Mouse (Mus musculus): ENCODE results near the gene Tbc1d8. TPM values are rescaled to one million over a fixed set of nuclear protein-coding genes. Genes with fewer than 3 reads are reported as not detected.

Gene Tbc1d8
- polyA plus RNA-seq, 1 experiment from 2014 or later, result 5.3 TPM

GRCm38 (mm10) chr1:39476341-39476740, 2.2 kb downstream of the Tbc1d8 start:
- Histone ChIP-seq H3K27ac (replicated peaks) (no peak overlapping the region), H3K9me3 (ENCODE audit: control insufficient read depth, low read length) (no peaks in the 10 kb centered on the region), H3K4me3 (ENCODE audit: low read depth, low read length) (no peak overlapping the region), H3K27me3 (ENCODE audit: control insufficient read depth, insufficient read depth, low read length) (no peaks in the 10 kb centered on the region), H3K9ac (ENCODE audit: low read length) (no peak overlapping the region), H3K36me3 (ENCODE audit: control insufficient read depth, insufficient read depth, low read length) (no peaks in the 10 kb centered on the region), H3K4me2 (replicated peaks; ENCODE audit: low read depth) (peak overlapping the region; percentile 90; the same call in 1 of the 2 replicates), H3K4me1 (replicated peaks; ENCODE audit: control insufficient read depth, insufficient read depth) (peaks cover 2% of the 10 kb centered on the region; the same call in 1 of the 2 replicates)
- WGBS, result 75% methylated on average over 1 of the region's 1 CpGs
- TF ChIP-seq EP300 (optimal IDR thresholded peaks at IDR 0.05) (no peak), CTCF (IDR thresholded peaks at IDR 0.05; ENCODE audit: low read depth) (no peak)
- ATAC-seq (ENCODE audit: low FRiP score, low TSS enrichment) (no peak), DNase-seq (ENCODE audit: low spot score) (no peak)

- 76% methylated on average over 9 of the region's 9 CpGs for WGBS
- Histone ChIP-seq H3K36me3 (ENCODE audit: control insufficient read depth, insufficient read depth, low read length) (no peaks in the 10 kb centered on the region), H3K4me2 (replicated peaks; ENCODE audit: low read depth) (no peak overlapping the region), H3K9ac (ENCODE audit: low read length) (no peak overlapping the region), H3K27me3 (ENCODE audit: control insufficient read depth, insufficient read depth, low read length) (no peaks in the 10 kb centered on the region), H3K4me3 (ENCODE audit: low read depth, low read length) (no peak overlapping the region), H3K4me1 (replicated peaks; ENCODE audit: control insufficient read depth, insufficient read depth) (peaks cover 2% of the 10 kb centered on the region; the same call in 1 of the 2 replicates), H3K9me3 (ENCODE audit: control insufficient read depth, low read length) (no peaks in the 10 kb centered on the region), H3K27ac (replicated peaks) (no peak overlapping the region)
- TF ChIP-seq CTCF (IDR thresholded peaks at IDR 0.05; ENCODE audit: low read depth) (no peak), EP300 (optimal IDR thresholded peaks at IDR 0.05) (no peak)
- ATAC-seq (ENCODE audit: low FRiP score, low TSS enrichment) (no peak), DNase-seq (ENCODE audit: low spot score) (no peak)
Measured at GRCm38 (mm10) chr1:39474516-39474915, 4.0 kb downstream of the Tbc1d8 start.

- 48% methylated on average over 9 of the region's 9 CpGs for WGBS
- Histone ChIP-seq H3K27ac (replicated peaks) (no peak overlapping the region), H3K4me1 (replicated peaks; ENCODE audit: control insufficient read depth, insufficient read depth) (no peaks in the 10 kb centered on the region; the same call in 1 of the 2 replicates), H3K4me2 (replicated peaks; ENCODE audit: low read depth) (no peak overlapping the region), H3K9ac (ENCODE audit: low read length) (no peak overlapping the region), H3K9me3 (ENCODE audit: control insufficient read depth, low read length) (no peaks in the 10 kb centered on the region), H3K36me3 (ENCODE audit: control insufficient read depth, insufficient read depth, low read length) (no peaks in the 10 kb centered on the region), H3K27me3 (ENCODE audit: control insufficient read depth, insufficient read depth, low read length) (no peaks in the 10 kb centered on the region), H3K4me3 (ENCODE audit: low read depth, low read length) (no peak overlapping the region)
- TF ChIP-seq EP300 (optimal IDR thresholded peaks at IDR 0.05) (no peak), CTCF (IDR thresholded peaks at IDR 0.05; ENCODE audit: low read depth) (no peak)
- ATAC-seq (ENCODE audit: low FRiP score, low TSS enrichment) (no peak), DNase-seq (ENCODE audit: low spot score) (peak; percentile 44)
Measured at GRCm38 (mm10) chr1:39471298-39471902, 7.2 kb downstream of the Tbc1d8 start.

GRCm38 (mm10) chr1:39468982-39469381, 9.6 kb downstream of the Tbc1d8 start:
- H3K9me3 ChIP-seq (ENCODE audit: control insufficient read depth, low read length), result no peaks in the 10 kb centered on the region

GRCm38 (mm10) chr1:39466526-39466925, 12.0 kb downstream of the Tbc1d8 start:
- Histone ChIP-seq H3K27ac (replicated peaks) (no peak overlapping the region), H3K4me2 (replicated peaks; ENCODE audit: low read depth) (no peak overlapping the region), H3K36me3 (ENCODE audit: control insufficient read depth, insufficient read depth, low read length) (no peaks in the 10 kb centered on the region), H3K4me1 (replicated peaks; ENCODE audit: control insufficient read depth, insufficient read depth) (no peaks in the 10 kb centered on the region), H3K9ac (ENCODE audit: low read length) (no peak overlapping the region), H3K9me3 (ENCODE audit: control insufficient read depth, low read length) (no peaks in the 10 kb centered on the region), H3K4me3 (ENCODE audit: low read depth, low read length) (no peak overlapping the region), H3K27me3 (ENCODE audit: control insufficient read depth, insufficient read depth, low read length) (no peaks in the 10 kb centered on the region)
- ATAC-seq (ENCODE audit: low FRiP score, low TSS enrichment), result no peak
- WGBS, result 85% methylated on average over 13 of the region's 13 CpGs
- DNase-seq (ENCODE audit: low spot score), result no peak
- TF ChIP-seq CTCF (IDR thresholded peaks at IDR 0.05; ENCODE audit: low read depth) (no peak), EP300 (optimal IDR thresholded peaks at IDR 0.05) (no peak)

More at GRCm38 (mm10) chr1:39468982-39469381, 9.6 kb downstream of the Tbc1d8 start:
- no peak for DNase-seq (ENCODE audit: low spot score)
- no peaks in the 10 kb centered on the region; the same call in 1 of the 2 replicates for H3K4me1 ChIP-seq (replicated peaks; ENCODE audit: control insufficient read depth, insufficient read depth)
- H3K27ac ChIP-seq (replicated peaks), result no peak overlapping the region
- H3K36me3 ChIP-seq (ENCODE audit: control insufficient read depth, insufficient read depth, low read length), result no peaks in the 10 kb centered on the region
- no peak overlapping the region for H3K9ac ChIP-seq (ENCODE audit: low read length)
- WGBS, result 64% methylated on average over 7 of the region's 7 CpGs
- H3K4me2 ChIP-seq (replicated peaks; ENCODE audit: low read depth), result no peak overlapping the region
- H3K27me3 ChIP-seq (ENCODE audit: control insufficient read depth, insufficient read depth, low read length), result no peaks in the 10 kb centered on the region
- H3K4me3 ChIP-seq (ENCODE audit: low read depth, low read length), result no peak overlapping the region
- no peak for TF ChIP-seq EP300 (optimal IDR thresholded peaks at IDR 0.05)
- no peak for TF ChIP-seq CTCF (IDR thresholded peaks at IDR 0.05; ENCODE audit: low read depth)
- no peak for ATAC-seq (ENCODE audit: low FRiP score, low TSS enrichment)

- Histone ChIP-seq H3K4me3 (ENCODE audit: low read depth, low read length) (no peak overlapping the region), H3K9ac (ENCODE audit: low read length) (no peak overlapping the region), H3K4me1 (replicated peaks; ENCODE audit: control insufficient read depth, insufficient read depth) (no peaks in the 10 kb centered on the region), H3K36me3 (ENCODE audit: control insufficient read depth, insufficient read depth, low read length) (no peaks in the 10 kb centered on the region), H3K9me3 (ENCODE audit: control insufficient read depth, low read length) (no peaks in the 10 kb centered on the region), H3K27me3 (ENCODE audit: control insufficient read depth, insufficient read depth, low read length) (no peaks in the 10 kb centered on the region), H3K4me2 (replicated peaks; ENCODE audit: low read depth) (no peak overlapping the region), H3K27ac (replicated peaks) (no peak overlapping the region)
- WGBS, result 96% methylated on average over 3 of the region's 3 CpGs
- no peak for TF ChIP-seq CTCF (IDR thresholded peaks at IDR 0.05; ENCODE audit: low read depth)
- TF ChIP-seq EP300 (optimal IDR thresholded peaks at IDR 0.05), result no peak
- DNase-seq (ENCODE audit: low spot score) (no peak), ATAC-seq (ENCODE audit: low FRiP score, low TSS enrichment) (no peak)
Measured at GRCm38 (mm10) chr1:39464760-39465159, 13.8 kb downstream of the Tbc1d8 start.
